ENCODE assay signal across 7 mouse cellular contexts in genomic region chr6:115853091-115853813, GRCm38 (mm10). TPM values are rescaled to one million over a fixed set of nuclear protein-coding genes. Genes with fewer than 3 reads are reported as not detected.
DNase-seq lines count a peak whose midpoint lies in the region; ATAC-seq lines count a peak whose summit lies in the region.

TSS of gene Mbd4 (minus strand) at chr6:115853371.
TSS of gene Ift122 (plus strand) at chr6:115853470.

- peak within 1 kb of the TSS; percentile 64 for H3K4me3 ChIP-seq in embryonic facial prominence, embryonic 12.5 days
- peak within 1 kb of the TSS; percentile 57 for H3K4me3 ChIP-seq in limb, embryonic 11.5 days (ENCODE audit: low read depth, low read length)
- peak within 1 kb of the TSS; percentile 53 for H3K4me3 ChIP-seq in midbrain, embryonic 14.5 days (replicated peaks; ENCODE audit: low read depth, low read length)

- WGBS in embryonic facial prominence, embryonic 12.5 days, result under 1% methylated on average over 51 of the region's 51 CpGs
- WGBS in limb, embryonic 11.5 days, result under 1% methylated on average over 51 of the region's 51 CpGs
- under 1% methylated on average over 51 of the region's 51 CpGs for WGBS in midbrain, embryonic 14.5 days

- peak within 1 kb of the TSS; percentile 74 for H3K9ac ChIP-seq in embryonic facial prominence, embryonic 12.5 days
- H3K9ac ChIP-seq in limb, embryonic 11.5 days (ENCODE audit: low read length), result peak within 1 kb of the TSS; percentile 68
- peak within 1 kb of the TSS; percentile 52 for H3K9ac ChIP-seq in midbrain, embryonic 14.5 days (replicated peaks; ENCODE audit: low read length)

- H3K4me2 ChIP-seq in embryonic facial prominence, embryonic 12.5 days (replicated peaks), result peak within 1 kb of the TSS; percentile 74
- peak within 1 kb of the TSS; percentile 62 for H3K4me2 ChIP-seq in limb, embryonic 11.5 days (ENCODE audit: low read depth, severe bottlenecking)
- peak within 1 kb of the TSS; percentile 76 for H3K4me2 ChIP-seq in midbrain, embryonic 14.5 days (ENCODE audit: low read length)

- DNase-seq in adrenal gland, postnatal 25 days, result peak; percentile 95
- peak; percentile 100 for DNase-seq in heart, adult 11 months
- DNase-seq in kidney, adult 18-20 months, result peak; percentile 98
- peak; percentile 97 for DNase-seq in limb, embryonic 11.5 days (ENCODE audit: low spot score)
- peak; percentile 100 for DNase-seq in midbrain, embryonic 14.5 days
- DNase-seq in spleen, adult 18-20 months, result peak; percentile 94 to 98

- peaks cover 19% of the 10 kb centered on the region for H3K36me3 ChIP-seq in embryonic facial prominence, embryonic 12.5 days
- no peaks in the 10 kb centered on the region; the same call in 1 of the 2 replicates for H3K36me3 ChIP-seq in limb, embryonic 11.5 days (ENCODE audit: control insufficient read depth, insufficient read depth, low read length)
- peaks cover 9% of the 10 kb centered on the region; the same call in 1 of the 2 replicates for H3K36me3 ChIP-seq in midbrain, embryonic 14.5 days (ENCODE audit: control insufficient read depth, insufficient read depth, low read length)

- ATAC-seq in embryonic facial prominence, embryonic 12.5 days (ENCODE audit: insufficient number of reproducible peaks, insufficient read depth, low FRiP score, low TSS enrichment), result peak; percentile 97
- ATAC-seq in limb, embryonic 11.5 days (ENCODE audit: insufficient number of reproducible peaks, low FRiP score, low TSS enrichment, low read depth), result peak; percentile 96
- peak; percentile 99 for ATAC-seq in midbrain, embryonic 14.5 days (ENCODE audit: low FRiP score, low TSS enrichment)

- H3K27ac ChIP-seq in embryonic facial prominence, embryonic 12.5 days, result peak within 1 kb of the TSS; percentile 92
- peak within 1 kb of the TSS; percentile 86 for H3K27ac ChIP-seq in limb, embryonic 11.5 days (replicated peaks; ENCODE audit: low read depth, low read length)
- peak within 1 kb of the TSS; percentile 85 for H3K27ac ChIP-seq in midbrain, embryonic 14.5 days (replicated peaks; ENCODE audit: low read depth, low read length)

- no peaks in the 10 kb centered on the region for H3K9me3 ChIP-seq in embryonic facial prominence, embryonic 12.5 days
- H3K9me3 ChIP-seq in limb, embryonic 11.5 days (ENCODE audit: control insufficient read depth, low read length), result no peaks in the 10 kb centered on the region
- no peaks in the 10 kb centered on the region for H3K9me3 ChIP-seq in midbrain, embryonic 14.5 days (ENCODE audit: control insufficient read depth, low read length)

- H3K27me3 ChIP-seq in embryonic facial prominence, embryonic 12.5 days, result no peaks in the 10 kb centered on the region
- no peaks in the 10 kb centered on the region for H3K27me3 ChIP-seq in limb, embryonic 11.5 days (ENCODE audit: control insufficient read depth, insufficient read depth, low read length)
- H3K27me3 ChIP-seq in midbrain, embryonic 14.5 days (ENCODE audit: control insufficient read depth, insufficient read depth, low read length), result no peaks in the 10 kb centered on the region

- H3K4me1 ChIP-seq in embryonic facial prominence, embryonic 12.5 days, result peaks cover 14% of the 10 kb centered on the region; the same call in 1 of the 2 replicates
- no peaks in the 10 kb centered on the region for H3K4me1 ChIP-seq in limb, embryonic 11.5 days (ENCODE audit: control insufficient read depth, insufficient read depth, low read length)
- H3K4me1 ChIP-seq in midbrain, embryonic 14.5 days (ENCODE audit: control insufficient read depth, insufficient read depth, low read length), result peaks cover 4% of the 10 kb centered on the region; the same call in 1 of the 2 replicates

RNA-seq across cellular contexts. Expression of gene Mbd4, which starts in this region (rescaled TPM):
- 4.0 and 4.8 TPM in 2 replicates for total RNA-seq in adrenal gland, postnatal 25 days (2021)
- polyA plus RNA-seq in embryonic facial prominence, embryonic 12.5 days (2016; fragmentation: Nextera tagmentation; extraction: Ambion mirVana), result 28.4 and 28.8 TPM in 2 replicates
- 32.5 and 34.6 TPM in 2 replicates for polyA plus RNA-seq in limb, embryonic 11.5 days (2014; fragmentation: Nextera tagmentation; extraction: Ambion mirVana)
- polyA plus RNA-seq in midbrain, embryonic 14.5 days (2014; fragmentation: Nextera tagmentation; extraction: Ambion mirVana), result 5.3 and 10.2 TPM in 2 replicates

RNA-seq across cellular contexts. Expression of gene Ift122, which starts in this region (rescaled TPM):
- total RNA-seq in adrenal gland, postnatal 25 days (2021), result 19.2 and 22.2 TPM in 2 replicates
- polyA plus RNA-seq in embryonic facial prominence, embryonic 12.5 days (2016; fragmentation: Nextera tagmentation; extraction: Ambion mirVana), result 30.7 and 33.4 TPM in 2 replicates
- polyA plus RNA-seq in limb, embryonic 11.5 days (2014; fragmentation: Nextera tagmentation; extraction: Ambion mirVana), result 29.4 and 32.8 TPM in 2 replicates
- polyA plus RNA-seq in midbrain, embryonic 14.5 days (2014; fragmentation: Nextera tagmentation; extraction: Ambion mirVana), result 19.1 and 28.1 TPM in 2 replicates

Comparison
In these comparisons a context has a peak if more than half of its experiments do, and no peak if none do; other contexts are left out.
1. Peak in every context shown above with its lines: DNase-seq, ATAC-seq, H3K4me3 ChIP-seq and H3K27ac ChIP-seq.